Mouse (Mus musculus) olfactory bulb, adult 2 months (tissue): ENCODE measurements around the gene Cxcl10.

Experiments used
- CTCF ChIP-seq: fragments of 200-500 bp; IDR thresholded peaks from 2 replicates; pipeline ENCODE4 v1.5.1; 2012; ENCODE audit warnings: low read depth, mild to moderate bottlenecking, low read length, moderate library complexity; ENCODE audit not compliant: insufficient read depth
- POLR2A ChIP-seq: fragments of 200-500 bp; IDR thresholded peaks from 2 replicates; pipeline ENCODE4 v1.6.1; 2012; ENCODE audit warnings: mild to moderate bottlenecking, low read depth, low read length, moderate library complexity; ENCODE audit not compliant: insufficient read depth

DNA sequence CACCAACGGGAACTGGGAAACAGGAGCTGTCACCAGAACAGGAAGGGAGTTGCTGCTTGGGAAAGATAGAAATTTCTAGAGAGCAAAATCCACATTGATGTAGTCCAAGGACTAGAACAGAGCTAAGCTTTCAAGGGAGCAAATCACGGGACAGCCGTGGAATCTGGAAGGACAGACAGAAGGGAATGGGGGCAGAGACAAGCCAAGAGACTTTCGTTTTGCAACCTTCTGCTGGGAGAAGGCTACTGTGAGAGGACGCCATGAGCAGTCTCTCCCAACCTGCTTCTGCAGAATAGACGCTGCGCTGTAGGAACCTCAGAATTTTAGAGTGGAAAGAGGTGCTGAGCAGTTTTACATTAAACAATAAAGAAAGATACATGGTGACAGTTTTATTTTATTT is 1.0 kb upstream of the Cxcl10 start:
- TF ChIP-seq CTCF = no peak
- no peak for TF ChIP-seq POLR2A
